Mouse (Mus musculus): ENCODE measurements around the gene Enc1.
"Not testable (repeated sequence)": the region's sequence is repeated elsewhere in the genome, so short reads cannot be mapped to it uniquely, and the experiment has no call there.

Enc1 gene

DNA sequence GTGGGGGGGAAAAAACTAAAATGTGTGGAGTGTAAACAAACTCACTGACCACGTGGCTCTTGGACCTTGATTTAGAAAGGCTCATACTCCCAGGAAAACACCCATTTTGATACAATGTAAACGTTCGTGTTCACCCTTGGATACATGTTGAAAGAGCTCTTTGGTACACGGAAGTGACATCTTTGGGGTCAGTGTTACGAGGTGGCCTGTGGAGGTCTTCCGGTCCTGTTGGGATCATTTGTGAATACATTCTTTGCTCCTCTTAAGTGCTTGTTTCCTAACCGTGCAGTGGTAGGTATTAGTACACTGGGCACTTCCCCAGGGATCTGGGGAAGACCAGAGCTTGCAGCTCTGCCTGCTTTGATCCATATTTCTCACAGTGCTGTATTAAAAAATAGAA, 10.8 kb downstream of the Enc1 start:
- no peak for DNase-seq (ENCODE audit: low spot score)

DNA sequence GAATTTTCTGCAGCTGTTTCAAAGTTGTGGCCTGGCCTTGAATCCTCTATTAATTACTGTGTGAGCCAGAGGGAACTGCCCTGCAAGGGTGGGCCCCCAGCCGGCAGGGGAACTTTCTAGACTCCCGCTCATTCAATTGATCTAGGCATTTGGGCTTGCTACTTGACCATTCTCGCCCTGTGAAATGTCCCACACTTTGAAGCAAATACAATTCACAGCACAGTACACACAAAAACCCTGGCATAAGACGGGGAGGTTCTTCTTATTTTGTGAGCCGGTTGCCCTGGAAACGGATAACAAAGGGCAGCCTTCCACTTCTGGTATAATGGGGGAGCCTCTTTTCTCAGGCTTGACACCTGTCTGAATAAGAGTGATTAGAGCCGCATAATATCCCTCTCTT, 11.6 kb downstream of the Enc1 start:
- DNase-seq (ENCODE audit: low spot score): no peak

DNA sequence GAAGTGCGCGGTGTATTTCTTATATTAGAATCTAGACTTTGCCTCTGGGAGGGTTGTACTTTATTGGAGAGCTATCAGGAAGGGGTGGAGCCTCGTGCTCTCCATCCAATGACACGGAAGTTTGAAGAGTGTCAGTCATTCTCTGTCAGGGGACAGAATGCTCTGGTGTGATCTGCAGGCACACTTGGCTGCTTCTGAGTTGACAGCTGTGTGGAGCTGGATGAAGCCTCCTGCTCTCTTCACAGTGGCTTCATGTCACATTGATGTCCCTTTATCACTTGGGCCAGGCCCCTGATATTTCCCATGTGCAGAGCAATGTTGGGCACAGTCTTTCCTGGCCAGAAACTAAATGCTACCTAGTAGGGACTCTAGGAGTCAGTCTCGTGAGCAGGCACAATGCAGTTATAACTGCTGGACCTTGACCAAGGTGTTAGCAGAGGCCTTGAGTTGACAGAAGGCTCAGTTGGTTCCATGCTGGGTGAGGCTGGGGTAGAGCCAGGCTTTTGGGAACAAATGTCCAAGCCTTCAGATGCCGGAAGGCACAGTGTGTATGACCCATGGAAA, 12.6 kb downstream of the Enc1 start:
- no peak for DNase-seq (ENCODE audit: low spot score)

DNA sequence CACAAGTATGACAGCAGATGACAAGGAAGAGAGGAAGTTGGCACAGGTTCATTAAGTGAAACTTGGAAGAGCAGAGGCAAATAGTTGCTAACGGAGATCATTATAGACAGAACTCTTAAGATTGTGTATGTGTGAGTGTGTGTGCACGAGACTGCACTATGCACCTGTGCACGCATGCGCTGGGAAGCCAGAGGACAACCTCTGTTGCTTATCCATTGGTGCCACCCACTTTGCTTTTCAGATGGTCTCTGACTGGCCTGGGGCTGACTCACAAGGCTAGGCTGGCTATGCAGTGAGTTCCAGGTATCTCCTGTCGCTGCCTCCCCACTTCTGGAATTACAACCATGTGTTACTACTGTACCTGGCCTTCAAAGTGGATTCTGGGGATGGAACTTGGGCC, 13.1 kb downstream of the Enc1 start:
- DNase-seq (ENCODE audit: low spot score): no peak

DNA sequence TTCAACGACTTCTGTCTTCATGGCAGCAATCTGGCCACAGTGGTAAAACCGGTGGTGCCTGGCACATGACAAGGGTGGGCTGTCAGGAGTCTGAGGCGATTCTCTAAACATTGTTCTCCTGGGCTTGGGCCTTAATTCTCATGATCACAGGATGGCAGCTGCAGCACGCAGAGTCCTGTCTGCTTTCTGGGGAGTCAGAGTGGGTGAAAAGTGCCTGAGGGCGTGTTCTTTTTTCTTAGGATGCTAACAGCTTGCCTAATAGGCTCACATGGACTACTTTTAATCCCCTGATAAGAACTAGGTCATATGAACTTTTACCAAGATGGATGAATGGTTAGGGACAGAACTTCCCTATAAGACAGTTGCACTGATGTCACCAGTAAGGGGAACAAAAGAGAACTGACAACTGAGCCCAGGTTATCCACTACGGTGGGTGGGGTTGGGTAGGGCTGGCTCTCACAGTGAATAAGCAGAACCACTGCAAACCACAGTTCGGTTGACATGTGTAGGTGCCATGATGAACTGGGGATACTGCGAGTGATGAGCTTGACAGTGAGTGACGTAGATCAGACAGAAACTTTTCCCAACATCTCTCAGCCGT, 13.8 kb downstream of the Enc1 start:
- no peak for DNase-seq (ENCODE audit: low spot score)

DNA sequence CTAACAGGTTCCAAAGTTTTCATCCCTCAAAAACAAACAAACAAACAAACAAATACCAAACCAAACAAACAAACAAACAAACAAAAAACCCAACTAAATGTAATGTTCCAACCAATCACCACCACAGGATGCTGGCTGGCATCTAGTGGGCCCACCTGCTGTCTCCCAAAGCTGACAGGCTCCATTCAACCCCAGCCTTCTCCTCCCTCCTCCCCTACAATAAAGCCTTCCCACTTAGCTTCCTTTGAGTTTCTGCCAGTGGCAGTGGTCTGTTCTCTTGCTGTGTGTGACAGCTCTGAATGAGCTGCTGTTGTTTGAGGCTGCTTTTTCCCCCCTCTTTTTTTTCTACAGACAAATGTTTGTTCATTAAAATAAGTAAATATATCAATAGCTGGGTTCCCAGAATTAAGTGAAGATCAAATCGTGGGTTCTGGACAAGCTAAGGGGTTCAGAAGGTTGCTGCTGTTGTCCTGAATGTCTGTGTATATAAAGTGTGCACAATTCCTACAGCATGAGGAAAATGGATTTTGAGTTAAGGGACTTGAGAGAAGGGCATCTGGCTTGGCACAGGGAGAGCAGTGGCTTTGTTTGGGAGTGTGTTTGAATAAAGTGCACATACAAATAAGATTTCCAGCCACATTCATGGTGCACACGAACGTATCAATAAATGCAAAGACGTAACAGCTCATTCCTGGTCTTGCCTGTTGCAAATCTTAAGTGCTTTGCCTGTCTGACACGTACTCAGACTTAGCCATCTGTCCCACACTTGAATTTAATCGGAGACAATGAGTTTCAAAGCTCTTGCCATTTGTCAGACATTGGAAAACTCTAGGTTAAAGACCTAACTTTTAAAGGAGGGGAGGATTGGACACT, 15.3 kb downstream of the Enc1 start:
- DNase-seq (ENCODE audit: low spot score): no peak

DNA sequence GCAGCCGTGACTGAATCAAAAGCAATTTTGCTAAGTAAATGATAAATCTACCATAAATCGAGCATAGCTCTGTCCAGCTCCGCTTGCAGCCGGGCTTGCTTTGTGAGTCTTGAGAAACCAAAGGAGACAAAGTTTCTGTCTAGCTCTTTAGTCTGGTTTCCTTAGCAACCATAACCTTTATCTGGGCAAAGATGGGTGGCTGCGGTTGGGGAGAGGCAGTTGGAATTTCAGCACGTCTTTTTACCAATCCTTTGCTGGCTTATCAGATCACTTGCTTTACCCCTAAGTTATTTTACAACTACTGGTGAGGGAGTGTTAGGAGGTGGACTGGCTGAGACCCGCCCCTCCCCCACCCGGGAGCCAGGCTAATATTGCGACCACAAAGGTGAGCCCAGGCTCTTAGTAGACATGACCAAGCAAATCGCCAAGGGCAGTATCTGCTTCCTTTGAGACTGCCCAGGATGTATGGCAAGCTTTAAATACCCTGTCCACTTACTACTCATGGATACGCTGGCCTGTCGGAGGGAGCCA, 16.0 kb downstream of the Enc1 start:
- no peak for DNase-seq (ENCODE audit: low spot score)

DNA sequence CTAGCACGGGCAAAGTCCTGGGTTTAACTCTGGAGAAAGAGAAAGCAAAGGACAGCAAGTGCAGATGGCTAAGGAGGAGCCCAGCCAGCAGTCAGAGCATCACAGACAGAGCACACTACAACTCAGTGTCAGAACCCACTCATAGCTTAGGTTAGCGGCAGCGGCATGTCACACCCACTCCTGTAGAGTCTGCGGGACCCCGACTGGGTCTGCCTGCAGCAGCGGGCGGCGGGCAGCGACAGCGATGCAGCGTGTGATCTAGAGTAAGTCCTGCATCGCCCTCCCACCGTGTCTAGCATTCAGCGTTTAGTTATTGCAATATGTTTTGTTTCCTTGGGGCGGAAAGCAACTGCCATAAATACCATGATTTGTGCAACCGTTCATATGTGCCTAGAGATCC, 18.4 kb downstream of the Enc1 start:
- DNase-seq (ENCODE audit: low spot score): no peak

DNA sequence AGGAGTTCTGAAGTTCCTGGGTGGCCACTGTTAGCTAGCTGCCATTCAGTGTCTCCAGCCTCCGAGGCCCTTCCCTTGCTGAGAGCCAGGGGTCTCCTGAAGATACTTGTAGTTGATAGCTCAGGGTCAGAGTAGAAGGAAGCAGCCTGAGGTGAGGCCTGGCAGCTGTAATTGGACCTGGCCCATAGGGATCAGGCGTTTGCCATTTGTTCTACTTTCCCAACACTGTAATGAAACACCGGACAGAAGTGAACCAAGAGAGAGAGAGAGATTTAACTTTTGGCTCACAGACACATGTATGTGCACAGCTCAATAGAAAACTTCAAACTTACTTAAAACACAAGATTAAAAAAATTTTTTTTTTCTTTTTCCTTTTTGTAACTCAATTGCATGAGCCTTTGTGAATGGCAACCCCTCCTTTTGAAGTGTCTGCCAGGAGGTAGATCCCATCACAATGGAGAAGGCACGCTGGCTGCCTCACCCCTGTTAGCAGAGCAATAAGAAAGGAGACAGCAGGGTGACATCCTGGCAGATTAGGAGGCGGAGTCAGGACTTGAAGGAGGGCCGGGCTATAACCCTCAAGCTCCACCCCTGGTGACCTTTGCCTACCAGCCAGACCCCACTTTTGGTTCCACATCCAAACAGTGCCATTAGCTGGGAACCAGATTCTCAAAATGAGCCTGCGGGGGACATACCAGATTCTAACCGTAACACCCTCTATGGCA, 19.7 kb downstream of the Enc1 start:
- DNase-seq (ENCODE audit: low spot score): no peak

DNA sequence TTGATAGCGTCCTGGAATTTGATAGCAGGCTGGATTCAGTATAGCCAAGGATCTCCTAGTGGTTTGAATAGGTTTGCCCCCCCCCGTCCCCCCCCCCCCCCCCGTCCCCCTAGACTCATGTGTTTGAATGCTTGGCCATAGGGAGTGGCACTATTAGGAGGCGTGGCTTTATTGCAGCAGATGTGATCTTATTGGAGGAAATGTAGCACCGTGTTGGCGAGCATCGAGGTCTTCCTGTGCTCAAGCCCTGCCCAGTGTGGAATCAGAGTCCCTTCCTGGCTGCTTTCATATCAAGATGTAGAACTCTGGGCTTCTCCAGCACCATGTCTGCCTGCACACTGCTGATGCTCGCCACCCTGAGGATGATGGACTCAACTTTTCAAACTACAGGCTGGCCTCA, 20.6 kb downstream of the Enc1 start:
- DNase-seq (ENCODE audit: low spot score): no peak

DNA sequence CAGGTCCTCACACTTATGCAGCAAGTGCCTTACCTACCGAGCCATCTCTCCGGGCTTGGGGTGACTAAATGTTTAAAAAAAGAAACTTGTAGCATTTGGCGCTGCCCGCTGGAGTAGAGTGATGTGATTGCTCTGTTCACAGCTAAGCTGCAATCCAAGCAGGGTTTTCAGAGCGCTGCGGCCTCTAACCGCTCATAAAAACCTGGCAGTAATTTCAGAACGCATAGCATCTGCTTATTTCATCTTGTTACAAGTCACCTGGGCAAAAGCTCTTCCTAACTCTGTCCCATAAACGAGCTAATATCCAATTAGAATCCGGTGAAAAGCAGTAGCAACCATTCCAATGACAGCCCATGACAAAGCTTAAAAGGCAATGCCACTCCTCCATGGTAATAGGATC, 21.8 kb downstream of the Enc1 start:
- DNase-seq (ENCODE audit: low spot score): no peak

DNA sequence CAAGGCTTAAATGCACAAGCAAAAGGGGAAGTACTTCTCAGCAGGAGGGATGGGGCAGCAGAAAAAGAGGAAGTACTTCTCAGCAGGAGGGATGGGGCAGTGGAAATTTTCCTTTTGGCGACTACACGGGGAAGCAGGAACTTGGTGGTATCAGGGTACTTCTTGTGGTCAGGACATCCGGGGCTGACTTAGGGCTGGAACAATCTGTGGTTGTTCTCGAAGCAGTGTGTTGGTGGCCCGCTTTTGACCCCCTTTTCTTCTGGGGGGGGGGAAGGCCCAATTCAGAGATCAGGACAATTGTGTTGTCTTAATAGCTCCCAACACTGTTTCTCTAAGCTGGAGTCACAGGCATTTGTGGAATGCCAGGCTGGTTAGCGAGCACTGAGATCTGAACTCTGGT, 24.6 kb downstream of the Enc1 start:
- not testable (repeated sequence) for DNase-seq (ENCODE audit: low spot score)

DNA sequence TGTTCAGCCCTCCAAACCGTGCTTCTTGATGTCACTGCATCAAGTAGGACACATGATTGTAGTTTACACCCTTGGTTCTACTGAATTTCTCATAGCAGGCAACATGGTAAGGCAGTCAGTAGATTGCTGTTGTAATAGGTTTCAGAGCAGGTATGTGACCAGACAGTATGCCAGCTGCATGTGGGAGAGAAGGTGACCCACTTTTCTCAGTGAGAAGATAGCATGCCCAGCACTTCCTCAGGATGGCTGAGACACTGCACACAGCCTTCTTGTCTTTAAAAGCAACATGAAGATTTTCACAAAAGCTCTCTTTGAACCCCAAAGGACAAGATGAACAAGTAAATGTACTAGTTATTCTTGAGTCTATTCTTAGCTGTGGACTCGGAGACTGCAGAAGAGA, 29.8 kb downstream of the Enc1 start:
- DNase-seq (ENCODE audit: low spot score): no peak

DNA sequence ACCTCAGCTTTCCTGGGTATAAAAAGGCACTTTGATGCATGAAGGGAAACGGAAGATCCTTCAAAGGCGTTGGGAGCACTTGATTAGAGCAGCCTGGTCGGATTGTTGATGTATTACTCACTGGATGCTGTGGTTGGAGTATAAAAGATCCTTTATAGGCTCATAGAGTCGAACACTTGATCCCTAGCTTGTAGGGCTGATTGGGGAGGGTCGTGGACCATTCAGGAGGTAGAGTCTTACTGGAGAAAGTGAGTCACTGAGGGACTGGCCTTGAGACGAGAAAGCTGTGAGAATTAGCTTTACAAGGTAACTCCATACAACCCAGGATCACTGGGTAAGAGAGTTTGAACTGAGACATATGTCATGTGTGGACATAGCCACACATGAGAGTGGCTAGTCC, 30.7 kb downstream of the Enc1 start:
- no peak for DNase-seq (ENCODE audit: low spot score)

DNA sequence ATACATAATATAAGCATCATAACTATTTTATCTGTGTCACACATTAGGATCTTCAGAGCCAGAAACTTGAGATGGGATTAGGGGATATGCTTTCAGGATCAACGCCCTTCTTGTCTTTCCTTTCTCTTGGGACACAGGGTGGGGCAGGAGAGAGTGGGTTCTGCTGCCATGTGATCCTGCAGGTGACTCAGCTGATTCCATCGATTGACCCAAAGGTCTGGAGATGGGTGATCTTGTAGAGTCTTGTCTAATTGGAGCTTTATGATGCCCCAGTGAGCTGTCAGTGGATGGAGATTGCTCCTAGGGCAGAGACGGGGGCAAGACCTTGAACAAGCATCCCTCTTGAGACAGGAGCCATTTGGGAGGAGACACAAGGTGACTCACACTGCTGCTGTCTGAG, 33.9 kb downstream of the Enc1 start:
- no peak for DNase-seq (ENCODE audit: low spot score)

DNA sequence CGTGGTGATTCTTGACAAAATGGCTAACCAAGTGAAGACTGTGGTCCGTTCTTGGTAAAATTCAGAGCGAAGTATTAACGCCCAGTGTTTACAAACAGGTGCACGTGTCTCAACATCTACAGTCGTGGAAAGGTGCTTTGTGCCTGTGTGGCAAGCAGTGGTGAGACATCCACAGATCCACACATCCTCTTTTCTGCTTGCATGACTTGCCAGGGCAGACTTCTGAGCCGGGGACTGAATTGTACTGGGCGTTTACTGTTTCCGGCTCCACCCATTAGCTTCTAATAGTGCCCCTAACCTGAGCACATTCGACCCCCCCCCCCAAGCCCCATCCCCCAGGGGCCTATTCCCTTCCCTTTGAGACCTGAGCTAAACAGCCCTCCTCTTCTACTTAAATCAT, 34.6 kb downstream of the Enc1 start:
- DNase-seq (ENCODE audit: low spot score): no peak

DNA sequence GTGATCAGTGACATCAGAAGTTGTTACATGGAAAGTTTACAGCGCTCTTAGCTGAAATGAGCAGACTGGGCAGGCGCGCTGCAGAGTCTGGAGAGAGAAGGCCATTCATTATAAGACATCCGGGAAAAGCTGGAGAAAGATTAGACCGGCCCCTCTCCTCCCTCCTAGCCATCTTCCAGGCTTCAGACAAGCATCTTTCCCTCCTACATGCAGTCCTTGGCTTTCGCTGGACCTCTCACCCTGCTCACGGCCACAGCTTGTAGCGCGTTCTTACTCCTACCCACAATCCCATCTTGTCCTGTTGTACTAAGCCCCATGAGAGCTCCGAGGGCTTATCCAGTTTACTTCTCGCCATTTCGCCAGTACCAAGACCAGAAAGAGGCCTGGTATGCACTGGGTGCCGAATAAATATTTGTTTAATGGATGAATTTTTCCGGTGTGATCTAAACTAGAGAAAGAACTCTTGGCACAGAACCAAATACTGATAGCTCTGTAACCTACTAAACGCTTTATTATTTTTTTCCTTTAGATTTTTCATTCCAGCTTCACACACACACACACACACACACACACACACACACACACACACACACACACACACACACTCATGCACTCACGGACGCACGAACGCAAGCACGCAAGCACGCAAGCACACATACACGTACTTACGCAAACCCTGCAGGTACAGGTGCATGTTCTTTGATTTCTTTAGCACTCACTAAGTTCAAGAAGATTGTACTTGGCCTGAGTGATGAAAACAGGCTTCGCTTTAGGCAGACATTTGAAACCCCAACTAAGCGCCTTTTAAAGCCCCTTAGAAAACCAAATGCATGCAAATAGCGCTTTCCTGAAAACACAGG, 41.4 kb downstream of the Enc1 start:
- peak; percentile 34 for DNase-seq (ENCODE audit: low spot score)

DNA sequence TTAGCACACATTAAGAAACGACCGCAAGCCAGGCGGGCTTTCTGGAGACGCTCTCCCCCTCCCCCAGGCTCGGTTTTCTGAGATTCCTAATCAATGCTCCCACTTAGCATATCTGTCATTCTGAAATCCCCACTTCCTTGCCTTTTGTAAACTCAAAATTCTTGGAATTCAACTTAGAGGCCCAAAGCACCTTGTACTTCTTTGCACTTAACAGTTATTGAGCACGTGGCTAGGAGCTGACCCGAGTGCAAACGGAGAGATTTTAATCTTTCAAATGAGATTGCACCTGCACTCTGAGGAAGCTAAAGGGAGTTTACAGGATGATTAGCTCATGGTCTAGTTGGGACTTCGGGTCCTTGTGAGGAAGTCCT, 42.0 kb downstream of the Enc1 start:
- DNase-seq (ENCODE audit: low spot score): no peak

DNA sequence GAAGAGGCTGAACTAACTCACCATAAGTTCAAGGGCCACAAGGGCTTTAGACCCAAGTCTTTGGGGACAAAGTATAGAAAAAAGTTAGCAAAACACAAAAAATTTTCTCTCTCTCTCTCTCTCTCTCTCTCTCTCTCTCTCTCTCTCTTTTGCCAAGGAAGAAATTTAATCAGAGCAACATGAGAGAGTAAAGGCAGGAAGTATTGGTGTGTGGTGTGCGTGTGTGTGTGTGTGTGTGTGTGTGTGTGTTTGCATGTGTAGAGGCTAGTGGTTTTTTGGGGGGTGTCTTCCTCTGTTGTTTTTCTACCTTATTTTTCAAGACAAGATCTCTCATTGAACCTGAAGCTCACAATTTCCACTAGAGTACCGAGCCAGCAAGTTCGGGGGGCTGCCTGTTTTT, 46.1 kb downstream of the Enc1 start:
- DNase-seq (ENCODE audit: low spot score): no peak

DNA sequence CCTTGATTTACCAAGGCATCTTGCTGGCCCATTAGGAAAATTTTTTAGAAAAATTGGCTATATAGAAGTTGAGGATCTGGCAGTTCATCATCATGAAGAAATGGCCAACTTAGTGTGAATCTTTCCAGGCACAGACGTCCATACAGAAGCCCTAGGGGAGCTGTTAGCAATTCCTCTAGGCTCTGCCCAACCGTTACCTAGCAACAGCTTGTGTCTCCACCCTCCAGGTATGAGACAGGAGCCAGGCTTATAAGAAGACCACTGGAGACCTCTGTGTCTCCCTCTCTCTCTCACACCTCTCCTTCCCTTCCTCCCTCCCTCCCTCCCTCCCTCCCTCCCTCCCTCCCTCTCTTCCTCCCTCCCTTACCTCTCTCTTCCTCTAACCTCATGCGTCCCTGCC, 49.8 kb downstream of the Enc1 start:
- no peak for DNase-seq (ENCODE audit: low spot score)

DNA sequence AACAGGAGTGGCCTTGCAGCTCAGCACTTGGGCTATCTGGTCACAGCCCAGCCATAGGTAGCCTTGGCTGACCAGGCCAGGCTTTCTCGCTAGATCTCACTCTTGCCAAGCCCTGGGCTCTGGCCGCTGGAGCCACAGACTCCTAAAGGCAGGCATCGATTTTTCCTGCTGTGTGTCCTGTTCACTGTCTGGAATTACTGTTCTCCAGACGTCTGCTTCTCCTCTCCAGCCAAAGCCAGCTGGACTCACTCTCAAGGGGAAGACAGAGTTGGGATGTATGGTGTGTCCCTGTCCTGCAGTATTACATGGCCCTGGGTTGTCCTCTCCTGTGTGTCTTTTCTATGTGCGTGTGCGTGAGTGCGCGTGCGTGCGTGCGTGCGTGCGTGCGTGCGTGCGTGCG, 50.4 kb downstream of the Enc1 start:
- no peak for DNase-seq (ENCODE audit: low spot score)

DNA sequence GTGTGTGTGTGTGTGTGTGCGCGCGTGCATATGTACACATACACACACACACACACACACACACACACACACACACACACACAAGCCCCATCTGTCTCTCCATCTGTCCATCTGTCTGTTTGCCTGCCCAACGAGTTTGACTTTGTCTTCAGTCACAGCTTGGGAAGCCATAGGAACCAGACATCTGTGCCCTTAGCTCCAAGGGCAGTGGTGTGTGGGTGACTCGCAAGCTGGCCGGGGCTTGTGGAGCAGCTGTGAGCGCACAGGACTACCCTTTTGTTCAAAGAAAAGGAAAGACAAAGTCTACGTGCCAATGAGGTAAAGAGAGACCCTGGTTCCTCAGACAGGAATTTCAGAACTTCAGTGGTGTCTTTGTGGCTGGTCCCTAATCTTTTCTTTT, 51.1 kb downstream of the Enc1 start:
- DNase-seq (ENCODE audit: low spot score): no peak
